17 mouse cellular contexts compared by ENCODE assay signal in genomic region chr1:126360531-126361220, GRCm38 (mm10).
"Had no signal": no experiment of that assay in that cellular context is flagged by ENCODE, and none has a peak within 500 bp of the region (broad histone marks: within the 10 kb centered on the region; RNA-seq: fewer than 3 reads in every experiment).

No protein-coding gene starts in this region.

- DNase-seq: lung, adult 2 months; lung, postnatal 14 days; lung, postnatal 36 days; right cerebral cortex, postnatal 14 days; thymus, adult 2 months; thymus, postnatal 25 days; thymus, postnatal 4 days had no signal

- H3K36me3 ChIP-seq: lung, embryonic 15.5 days; midbrain, embryonic 13.5 days; midbrain, embryonic 15.5 days; neural tube, embryonic 12.5 days; stomach, embryonic 15.5 days had no signal

- ATAC-seq: lung, postnatal 0 days; midbrain, embryonic 13.5 days; midbrain, embryonic 15.5 days had no signal

- H3K4me1 ChIP-seq: lung, embryonic 15.5 days; neural tube, embryonic 12.5 days; stomach, embryonic 15.5 days had no signal

- H3K27me3 ChIP-seq: lung, embryonic 15.5 days; megakaryocyte, embryonic 14.5 days; midbrain, embryonic 13.5 days; midbrain, embryonic 15.5 days; neural tube, embryonic 12.5 days; stomach, embryonic 15.5 days had no signal

- H3K4me3 ChIP-seq: lung, embryonic 15.5 days; megakaryocyte, embryonic 14.5 days; midbrain, embryonic 13.5 days; midbrain, embryonic 15.5 days; neural tube, embryonic 12.5 days; stomach, embryonic 15.5 days had no signal

- H3K9ac ChIP-seq: lung, embryonic 15.5 days; midbrain, embryonic 13.5 days; midbrain, embryonic 15.5 days; neural tube, embryonic 12.5 days; stomach, embryonic 15.5 days had no signal

- H3K9me3 ChIP-seq: lung, embryonic 15.5 days; megakaryocyte, embryonic 14.5 days; midbrain, embryonic 13.5 days; midbrain, embryonic 15.5 days; neural tube, embryonic 12.5 days; stomach, embryonic 15.5 days had no signal

- H3K4me2 ChIP-seq: lung, embryonic 15.5 days; midbrain, embryonic 11.5 days; midbrain, embryonic 13.5 days; midbrain, embryonic 15.5 days; neural tube, embryonic 12.5 days; stomach, embryonic 15.5 days had no signal

- H3K27ac ChIP-seq: lung, embryonic 15.5 days; macrophage; midbrain, embryonic 15.5 days; neural tube, embryonic 12.5 days; stomach, embryonic 15.5 days; stomach, postnatal 0 days had no signal
